Mouse (Mus musculus) megakaryocyte, embryonic 14.5 days (primary cell): Measurements from ENCODE around the gene Lhb.

Source experiments
- FLI1 ChIP-seq: IDR thresholded peaks from 2 replicates; pipeline ENCODE4 v1.6.1; 2012; ENCODE audit warnings: low read length, inconsistent platforms, mixed read lengths
- GATA1 ChIP-seq: IDR thresholded peaks from 3 replicates; pipeline ENCODE4 v1.6.1; 2012; ENCODE audit warnings: mixed read lengths, low read length, inconsistent platforms, borderline replicate concordance

DNA sequence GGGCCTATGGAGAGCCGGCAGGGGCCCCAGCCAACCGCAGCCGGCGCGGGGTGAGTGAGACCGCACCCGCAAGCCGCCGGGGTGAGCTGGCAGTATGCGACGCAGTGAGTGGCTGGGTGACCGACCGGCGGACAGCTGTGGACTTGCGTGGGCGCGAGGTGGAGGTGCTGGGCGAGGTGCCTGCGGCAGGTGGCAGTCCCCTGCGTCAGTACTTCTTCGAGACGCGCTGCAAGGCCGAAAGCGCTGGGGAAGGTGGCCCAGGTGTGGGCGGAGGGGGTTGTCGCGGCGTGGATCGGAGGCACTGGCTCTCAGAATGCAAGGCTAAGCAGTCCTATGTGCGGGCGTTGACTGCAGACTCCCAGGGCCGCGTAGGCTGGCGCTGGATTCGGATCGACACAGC, 5.0 kb upstream of the Lhb start:
- TF ChIP-seq GATA1 (no peak), FLI1 (no peak)
